Mouse (Mus musculus) MEL (cell line): ENCODE data around the gene Tnxb.

Experiments used
- CTCF ChIP-seq, 3 experiments: IDR thresholded peaks in 2 of 3; conservative IDR thresholded peaks in 1 of 3; 2 replicates each; pipeline ENCODE4 v1.5.1; 2011 to 2012; ENCODE audit warnings: low read length in 3 of 3, low read depth in 2 of 3, mild to moderate bottlenecking in 2 of 3, improper control_type of control experiment in 1 of 3, inconsistent platforms in 1 of 3, mixed read lengths in 1 of 3, moderate library complexity in 1 of 3; ENCODE audit not compliant: control insufficient read depth in 1 of 3, insufficient read depth in 1 of 3, poor library complexity in 1 of 3, severe bottlenecking in 1 of 3
- NELFE ChIP-seq: IDR thresholded peaks from 2 replicates; pipeline ENCODE4 v1.6.1; 2011; ENCODE audit warnings: low read depth, low read length, improper control_type of control experiment
- UBTF ChIP-seq: IDR thresholded peaks from 2 replicates; pipeline ENCODE4 v1.6.1; 2012; ENCODE audit warnings: low read depth, mild to moderate bottlenecking, inconsistent platforms, low read length, improper control_type of control experiment, moderate library complexity, borderline replicate concordance; ENCODE audit not compliant: insufficient read depth

GRCm38 (mm10) chr17:34671151-34672066 is 1.1 kb downstream of the Tnxb start:
- no peak for TF ChIP-seq NELFE
- no peak for TF ChIP-seq CTCF (IDR thresholded peaks at IDR 0.05 in 2 of 3, conservative IDR thresholded peaks at IDR 0.05 in 1 of 3; ENCODE audit: control insufficient read depth in 1 of 3, insufficient read depth in 1 of 3, low read depth in 2 of 3, low read length in 3 of 3, poor library complexity in 1 of 3, severe bottlenecking in 1 of 3)
- no peak for TF ChIP-seq UBTF
